Mouse (Mus musculus): ENCODE measurements around the gene Pip4k2a.

The Pip4k2a gene

GRCm38 (mm10) chr2:18794261-18794660 is 203.7 kb downstream of the Pip4k2a start:
- no peak for DNase-seq (ENCODE audit: low read depth, low spot score)
